Mouse (Mus musculus): ENCODE data around the gene Ms4a6d. TPM values are rescaled to one million over a fixed set of nuclear protein-coding genes. Genes with fewer than 3 reads are reported as not detected.
"Not testable (repeated sequence)": the region's sequence is repeated elsewhere in the genome, so short reads cannot be mapped to it uniquely, and the experiment has no call there.

Ms4a6d gene
- polyA plus RNA-seq, 1 experiment from 2014 or later = 5.0 TPM

- Histone ChIP-seq H3K9ac (ENCODE audit: low read length) (no peak overlapping the region), H3K4me3 (ENCODE audit: low read depth, low read length) (no peak overlapping the region), H3K4me2 (replicated peaks; ENCODE audit: low read depth) (no peak overlapping the region), H3K4me1 (replicated peaks; ENCODE audit: control insufficient read depth, insufficient read depth) (no peaks in the 10 kb centered on the region), H3K27me3 (ENCODE audit: control insufficient read depth, insufficient read depth, low read length) (no peaks in the 10 kb centered on the region), H3K36me3 (ENCODE audit: control insufficient read depth, insufficient read depth, low read length) (no peaks in the 10 kb centered on the region), H3K9me3 (ENCODE audit: control insufficient read depth, low read length) (no peaks in the 10 kb centered on the region), H3K27ac (replicated peaks) (no peak overlapping the region)
- DNase-seq (ENCODE audit: low spot score) = no peak
- TF ChIP-seq EP300 (optimal IDR thresholded peaks at IDR 0.05) (no peak), CTCF (IDR thresholded peaks at IDR 0.05; ENCODE audit: low read depth) (no peak)
- ATAC-seq (ENCODE audit: low FRiP score, low TSS enrichment) = no peak
- 83% methylated on average over 5 of the region's 5 CpGs for WGBS
Observed at GRCm38 (mm10) chr19:11554726-11555125, 49.9 kb downstream of the Ms4a6d start.

- no peaks in the 10 kb centered on the region for H3K4me1 ChIP-seq (replicated peaks; ENCODE audit: control insufficient read depth, insufficient read depth)
- DNase-seq (ENCODE audit: low spot score) (no peak), ATAC-seq (ENCODE audit: low FRiP score, low TSS enrichment) (no peak)
- H3K4me2 ChIP-seq (replicated peaks; ENCODE audit: low read depth) = no peak overlapping the region
- no peak for TF ChIP-seq CTCF (IDR thresholded peaks at IDR 0.05; ENCODE audit: low read depth)
- H3K4me3 ChIP-seq (ENCODE audit: low read depth, low read length) = no peak overlapping the region
- no peaks in the 10 kb centered on the region for H3K9me3 ChIP-seq (ENCODE audit: control insufficient read depth, low read length)
- no peaks in the 10 kb centered on the region for H3K27me3 ChIP-seq (ENCODE audit: control insufficient read depth, insufficient read depth, low read length)
- no peak overlapping the region for H3K9ac ChIP-seq (ENCODE audit: low read length)
- no peaks in the 10 kb centered on the region for H3K36me3 ChIP-seq (ENCODE audit: control insufficient read depth, insufficient read depth, low read length)
- H3K27ac ChIP-seq (replicated peaks) = no peak overlapping the region
Observed at GRCm38 (mm10) chr19:11547911-11548310, 56.7 kb downstream of the Ms4a6d start.

DNA sequence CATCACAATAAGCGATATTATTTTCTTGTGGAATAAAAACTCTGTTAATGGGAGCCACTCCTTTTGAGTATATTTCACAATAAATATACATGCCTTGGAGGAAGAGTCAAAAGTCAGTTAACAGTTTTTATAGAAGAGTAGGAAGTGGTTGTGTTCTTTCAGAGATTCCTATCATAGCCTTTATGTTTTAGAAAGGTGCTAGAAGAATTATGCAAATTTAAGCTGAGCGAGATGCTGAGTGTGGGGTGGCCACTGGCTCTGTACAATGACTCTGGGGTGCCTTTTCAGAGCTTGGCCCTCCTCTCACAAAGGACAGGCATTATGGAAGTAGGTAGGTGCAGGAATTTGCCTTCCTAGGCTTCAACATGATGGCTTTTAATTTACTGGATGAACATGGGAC, 60.3 kb downstream of the Ms4a6d start:
- not testable (repeated sequence) for H3K27me3 ChIP-seq (ENCODE audit: control insufficient read depth, insufficient read depth, low read length)

DNA sequence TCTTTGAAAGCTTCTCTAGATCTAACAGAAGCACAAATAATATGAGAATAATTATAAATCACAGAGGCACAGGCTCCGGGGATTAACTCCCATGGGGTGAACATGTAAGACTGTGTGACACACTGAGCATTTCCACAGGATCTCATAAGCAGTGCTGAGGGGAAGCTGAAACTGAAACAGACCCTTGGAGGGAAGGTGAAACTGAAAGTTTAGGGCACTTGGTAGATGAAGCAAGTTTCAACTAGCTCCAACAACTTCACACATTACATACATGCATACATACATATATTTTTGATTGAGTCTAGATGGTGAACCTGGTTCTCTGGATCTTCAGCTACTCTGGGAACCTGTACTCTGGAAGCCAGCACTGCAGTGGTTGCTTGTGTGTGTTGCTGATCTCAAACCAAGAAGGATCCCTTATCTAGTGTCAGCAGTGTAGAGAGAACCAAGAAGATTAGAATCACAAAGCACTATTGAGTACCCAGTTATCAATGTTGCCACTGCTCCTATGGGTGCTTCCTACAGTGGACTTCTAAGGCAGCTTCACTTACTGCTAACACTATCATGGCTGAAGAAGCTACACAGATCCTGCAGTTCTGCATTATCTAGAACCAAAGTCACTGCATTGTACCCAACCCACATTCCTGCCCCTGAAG, 64.4 kb downstream of the Ms4a6d start:
- H3K9me3 ChIP-seq (ENCODE audit: control insufficient read depth, low read length); H3K27ac ChIP-seq (replicated peaks); DNase-seq (ENCODE audit: low spot score); H3K36me3 ChIP-seq (ENCODE audit: control insufficient read depth, insufficient read depth, low read length); H3K4me1 ChIP-seq (replicated peaks; ENCODE audit: control insufficient read depth, insufficient read depth); H3K4me3 ChIP-seq (ENCODE audit: low read depth, low read length); H3K9ac ChIP-seq (ENCODE audit: low read length); H3K27me3 ChIP-seq (ENCODE audit: control insufficient read depth, insufficient read depth, low read length); H3K4me2 ChIP-seq (replicated peaks; ENCODE audit: low read depth); ATAC-seq (ENCODE audit: low FRiP score, low TSS enrichment): not testable (repeated sequence)
- 74% methylated on average over 1 of the region's 1 CpGs for WGBS

More for the DNA sequence above, 60.3 kb downstream of the Ms4a6d start:
- 84% methylated on average over 2 of the region's 2 CpGs for WGBS
- not testable (repeated sequence) for H3K36me3 ChIP-seq (ENCODE audit: control insufficient read depth, insufficient read depth, low read length); ATAC-seq (ENCODE audit: low FRiP score, low TSS enrichment); H3K9me3 ChIP-seq (ENCODE audit: control insufficient read depth, low read length); H3K4me1 ChIP-seq (replicated peaks; ENCODE audit: control insufficient read depth, insufficient read depth); H3K27ac ChIP-seq (replicated peaks); H3K4me2 ChIP-seq (replicated peaks; ENCODE audit: low read depth); DNase-seq (ENCODE audit: low spot score); H3K9ac ChIP-seq (ENCODE audit: low read length); H3K4me3 ChIP-seq (ENCODE audit: low read depth, low read length)

DNA sequence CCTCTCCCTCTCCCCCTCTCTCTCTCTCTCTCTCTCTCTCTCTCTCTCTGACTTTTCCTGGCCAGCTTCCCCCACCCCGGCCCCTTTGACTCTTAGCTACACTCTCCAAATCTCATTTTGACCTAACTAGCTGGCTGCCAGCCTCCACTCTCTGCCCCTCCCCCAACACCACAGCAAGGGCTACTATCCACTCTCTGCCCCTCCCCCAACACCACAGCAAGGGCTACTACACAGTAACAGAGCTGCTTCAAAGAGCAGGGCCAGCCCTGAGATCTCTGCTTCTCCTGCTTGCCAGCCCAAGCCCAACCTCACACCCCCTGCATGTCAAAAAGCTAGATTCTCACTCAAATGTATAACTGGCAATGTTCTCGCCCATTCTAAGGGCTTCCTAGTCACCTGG, 67.3 kb downstream of the Ms4a6d start:
- no peaks in the 10 kb centered on the region for H3K9me3 ChIP-seq (ENCODE audit: control insufficient read depth, low read length)
- no peak overlapping the region for H3K4me3 ChIP-seq (ENCODE audit: low read depth, low read length)
- H3K4me1 ChIP-seq (replicated peaks; ENCODE audit: control insufficient read depth, insufficient read depth) = no peaks in the 10 kb centered on the region
- H3K27ac ChIP-seq (replicated peaks) = no peak overlapping the region
- TF ChIP-seq EP300 (optimal IDR thresholded peaks at IDR 0.05) (no peak), CTCF (IDR thresholded peaks at IDR 0.05; ENCODE audit: low read depth) (no peak)
- no peak overlapping the region for H3K9ac ChIP-seq (ENCODE audit: low read length)
- H3K27me3 ChIP-seq (ENCODE audit: control insufficient read depth, insufficient read depth, low read length) = no peaks in the 10 kb centered on the region
- WGBS = 23% methylated on average over 2 of the region's 2 CpGs
- DNase-seq (ENCODE audit: low spot score) (no peak), ATAC-seq (ENCODE audit: low FRiP score, low TSS enrichment) (no peak)
- H3K4me2 ChIP-seq (replicated peaks; ENCODE audit: low read depth) = no peak overlapping the region
- no peaks in the 10 kb centered on the region for H3K36me3 ChIP-seq (ENCODE audit: control insufficient read depth, insufficient read depth, low read length)

Other genes starting within 250 kb of the Ms4a6d start
- gene Ms4a4a, start 229.3 kb downstream of the Ms4a6d start, polyA plus RNA-seq (2015; fragmentation: Nextera tagmentation; extraction: Ambion mirVana) = 6.0 TPM in 2 replicates
- 0.59 and 1.1 TPM in 2 replicates for gene Ms4a4c, start 200.1 kb downstream of the Ms4a6d start, polyA plus RNA-seq (2015; fragmentation: Nextera tagmentation; extraction: Ambion mirVana)
- gene Ms4a4b, start 161.3 kb downstream of the Ms4a6d start, polyA plus RNA-seq (2015; fragmentation: Nextera tagmentation; extraction: Ambion mirVana) = 0.89 and 1.0 TPM in 2 replicates
- 9.6 and 10.5 TPM in 2 replicates for gene Ms4a6c, start 135.5 kb downstream of the Ms4a6d start, polyA plus RNA-seq (2015; fragmentation: Nextera tagmentation; extraction: Ambion mirVana)
- gene Gm8369, start 118.9 kb downstream of the Ms4a6d start, polyA plus RNA-seq (2015; fragmentation: Nextera tagmentation; extraction: Ambion mirVana) = 0.16 and 0.19 TPM in 2 replicates
- gene Ms4a6b, start 88.3 kb downstream of the Ms4a6d start, polyA plus RNA-seq (2015; fragmentation: Nextera tagmentation; extraction: Ambion mirVana) = 6.6 and 6.9 TPM in 2 replicates
- 8.6 and 9.1 TPM in 2 replicates for gene Ms4a4d, start 68.0 kb downstream of the Ms4a6d start, polyA plus RNA-seq (2015; fragmentation: Nextera tagmentation; extraction: Ambion mirVana)
- gene Ms4a2, start 18.9 kb upstream of the Ms4a6d start, polyA plus RNA-seq (2015; fragmentation: Nextera tagmentation; extraction: Ambion mirVana) = 0.16 and 0.24 TPM in 2 replicates
- 0.07 and 0.10 TPM in 2 replicates for gene Ms4a3, start 36.0 kb upstream of the Ms4a6d start, polyA plus RNA-seq (2015; fragmentation: Nextera tagmentation; extraction: Ambion mirVana)
- gene Oosp2, start 55.7 kb upstream of the Ms4a6d start, polyA plus RNA-seq (2015; fragmentation: Nextera tagmentation; extraction: Ambion mirVana) = not detected in 2 replicates
- gene Oosp1, start 86.3 kb upstream of the Ms4a6d start, polyA plus RNA-seq (2015; fragmentation: Nextera tagmentation; extraction: Ambion mirVana) = not detected in 2 replicates
- gene Oosp3, start 92.2 kb upstream of the Ms4a6d start, polyA plus RNA-seq (2015; fragmentation: Nextera tagmentation; extraction: Ambion mirVana) = not detected in 2 replicates
- gene Gif, start 142.7 kb upstream of the Ms4a6d start, polyA plus RNA-seq (2015; fragmentation: Nextera tagmentation; extraction: Ambion mirVana) = 161 and 172 TPM in 2 replicates
- 49.2 and 51.4 TPM in 2 replicates for gene Mrpl16, start 165.5 kb upstream of the Ms4a6d start, polyA plus RNA-seq (2015; fragmentation: Nextera tagmentation; extraction: Ambion mirVana)
- 17.9 and 18.7 TPM in 2 replicates for gene Stx3, start 214.6 kb upstream of the Ms4a6d start, polyA plus RNA-seq (2015; fragmentation: Nextera tagmentation; extraction: Ambion mirVana)
- gene Olfr1417, start 234.4 kb upstream of the Ms4a6d start, polyA plus RNA-seq (2015; fragmentation: Nextera tagmentation; extraction: Ambion mirVana) = not detected in 2 replicates

Measured in stomach, postnatal 0 days (tissue).